Mouse (Mus musculus) forebrain, embryonic 13.5 days (tissue): Measurements from ENCODE around the gene Crybb2. TPM values are rescaled to one million over a fixed set of nuclear protein-coding genes. Genes with fewer than 3 reads are reported as not detected.

ENCODE experiments used
- ATAC-seq: fragments of 200-750 bp; cut with Nextera tagmentation; 2 replicates; pipeline ENCODE4 v1.8.0; 2017
- H3K27ac ChIP-seq: fragments of 300-500 bp; sonication (generic); 2 replicates; pipeline ENCODE4 v1.5.1; 2015; ENCODE audit warnings: inconsistent platforms, mild to moderate bottlenecking, moderate library complexity
- H3K27me3 ChIP-seq: fragments of 300-500 bp; sonication (generic); 2 replicates; pipeline ENCODE4 v1.6.1; 2015; ENCODE audit warnings: mild to moderate bottlenecking, inconsistent platforms
- H3K36me3 ChIP-seq: fragments of 300-500 bp; sonication (generic); 2 replicates; pipeline ENCODE4 v1.6.1; 2015; ENCODE audit warnings: mild to moderate bottlenecking, inconsistent platforms; ENCODE audit not compliant: poor library complexity, severe bottlenecking
- H3K4me1 ChIP-seq: fragments of 300-500 bp; sonication (generic); 2 replicates; pipeline ENCODE4 v1.6.1; 2015; ENCODE audit warnings: inconsistent platforms
- H3K4me2 ChIP-seq: fragments of 300-500 bp; sonication (generic); 2 replicates; pipeline ENCODE4 v1.6.1; 2015; ENCODE audit warnings: inconsistent platforms, mild to moderate bottlenecking, moderate library complexity
- H3K4me3 ChIP-seq: fragments of 300-500 bp; sonication (generic); 2 replicates; pipeline ENCODE4 v1.5.1; 2015; ENCODE audit warnings: mild to moderate bottlenecking, inconsistent platforms
- H3K9ac ChIP-seq: fragments of 300-500 bp; sonication (generic); 2 replicates; pipeline ENCODE4 v1.6.1; 2015; ENCODE audit warnings: mild to moderate bottlenecking, inconsistent platforms
- H3K9me3 ChIP-seq: fragments of 300-500 bp; sonication (generic); replicated peaks from 2 replicates; pipeline ENCODE4 v1.6.1; 2016; ENCODE audit warnings: inconsistent platforms
- WGBS: fragments of 180-500 bp; shearing (Covaris S2); methylation state at CpG from one replicate; pipeline ENCODE4 v1.1.7; 2015; 5-methylcytosine and 5-hydroxymethylcytosine counted together
- polyA plus RNA-seq: library from polyadenylated mRNA; unstranded; fragments of >200 nt; fragmentation: Nextera tagmentation; extraction: Ambion mirVana; gene quantifications from 2 replicates; pipeline ENCODE4 v1.2.1, GENCODE M21; 2015

Crybb2 gene
- polyA plus RNA-seq, 1 experiment from 2014 or later = not detected

GRCm38 (mm10) chr5:113106594-113106993 is 36.7 kb upstream of the Crybb2 start:
- Histone ChIP-seq H3K27me3 (no peaks in the 10 kb centered on the region), H3K4me1 (peaks cover 31% of the 10 kb centered on the region), H3K4me2 (no peak overlapping the region), H3K9me3 (no peaks in the 10 kb centered on the region), H3K4me3 (no peak overlapping the region), H3K36me3 (no peaks in the 10 kb centered on the region), H3K27ac (no peak overlapping the region), H3K9ac (no peak overlapping the region)
- 88% methylated on average over 7 of the region's 7 CpGs for WGBS
- ATAC-seq = no peak

GRCm38 (mm10) chr5:113105481-113105880 is 35.6 kb upstream of the Crybb2 start:
- Histone ChIP-seq H3K27ac (no peak overlapping the region), H3K4me2 (no peak overlapping the region), H3K9ac (no peak overlapping the region), H3K36me3 (no peaks in the 10 kb centered on the region), H3K27me3 (no peaks in the 10 kb centered on the region), H3K9me3 (no peaks in the 10 kb centered on the region), H3K4me1 (peaks cover 27% of the 10 kb centered on the region), H3K4me3 (no peak overlapping the region)
- 96% methylated on average over 4 of the region's 4 CpGs for WGBS
- ATAC-seq = no peak

- Histone ChIP-seq H3K36me3 (no peaks in the 10 kb centered on the region), H3K27me3 (no peaks in the 10 kb centered on the region), H3K4me1 (peaks cover 27% of the 10 kb centered on the region), H3K4me2 (no peak overlapping the region), H3K4me3 (no peak overlapping the region), H3K27ac (no peak overlapping the region), H3K9me3 (no peaks in the 10 kb centered on the region), H3K9ac (no peak overlapping the region)
- 88% methylated on average over 9 of the region's 9 CpGs for WGBS
- ATAC-seq = no peak
Observed at GRCm38 (mm10) chr5:113105035-113105434, 35.1 kb upstream of the Crybb2 start.

- Histone ChIP-seq H3K9me3 (no peaks in the 10 kb centered on the region), H3K4me2 (no peak overlapping the region), H3K4me1 (peaks cover 16% of the 10 kb centered on the region), H3K4me3 (no peak overlapping the region), H3K36me3 (0 out of 2 replicates have a peak, but pooled peaks cover 1% of the 10 kb centered on the region), H3K27me3 (no peaks in the 10 kb centered on the region), H3K27ac (no peak overlapping the region), H3K9ac (no peak overlapping the region)
- ATAC-seq = no peak
- 46% methylated on average over 7 of the region's 7 CpGs for WGBS
Observed at GRCm38 (mm10) chr5:113102455-113102854, 32.5 kb upstream of the Crybb2 start.

- WGBS = 84% methylated on average over 10 of the region's 10 CpGs
- Histone ChIP-seq H3K4me3 (no peak overlapping the region), H3K9ac (no peak overlapping the region), H3K9me3 (no peaks in the 10 kb centered on the region), H3K27me3 (no peaks in the 10 kb centered on the region), H3K36me3 (0 out of 2 replicates have a peak, but pooled peaks cover 6% of the 10 kb centered on the region), H3K27ac (no peak overlapping the region), H3K4me2 (no peak overlapping the region), H3K4me1 (peaks cover 16% of the 10 kb centered on the region)
- ATAC-seq = no peak
Observed at GRCm38 (mm10) chr5:113101457-113101856, 31.5 kb upstream of the Crybb2 start.

- Histone ChIP-seq H3K36me3 (peaks cover 11% of the 10 kb centered on the region; the same call in 1 of the 2 replicates), H3K9ac (no peak overlapping the region), H3K4me1 (peaks cover 16% of the 10 kb centered on the region), H3K4me3 (no peak overlapping the region), H3K9me3 (no peaks in the 10 kb centered on the region), H3K27me3 (no peaks in the 10 kb centered on the region), H3K27ac (no peak overlapping the region), H3K4me2 (no peak overlapping the region)
- WGBS = 92% methylated on average over 11 of the region's 11 CpGs
- ATAC-seq = no peak
Observed at GRCm38 (mm10) chr5:113100422-113100821, 30.5 kb upstream of the Crybb2 start.

- Histone ChIP-seq H3K9me3 (no peaks in the 10 kb centered on the region), H3K36me3 (peaks cover 17% of the 10 kb centered on the region; the same call in 1 of the 2 replicates), H3K9ac (no peak overlapping the region), H3K27ac (no peak overlapping the region), H3K4me2 (no peak overlapping the region), H3K4me3 (no peak overlapping the region), H3K4me1 (peaks cover 16% of the 10 kb centered on the region), H3K27me3 (no peaks in the 10 kb centered on the region)
- 38% methylated on average over 1 of the region's 1 CpGs for WGBS
- ATAC-seq = peak; percentile 48; the same call in 1 of the 2 replicates
Observed at GRCm38 (mm10) chr5:113099546-113099945, 29.6 kb upstream of the Crybb2 start.

- Histone ChIP-seq H3K4me2 (no peak overlapping the region), H3K4me1 (peaks cover 12% of the 10 kb centered on the region), H3K4me3 (no peak overlapping the region), H3K27me3 (no peaks in the 10 kb centered on the region), H3K27ac (no peak overlapping the region), H3K9ac (no peak overlapping the region), H3K9me3 (no peaks in the 10 kb centered on the region), H3K36me3 (peaks cover 24% of the 10 kb centered on the region; the same call in 1 of the 2 replicates)
- no peak for ATAC-seq
- WGBS = 94% methylated on average over 17 of the region's 17 CpGs
Observed at GRCm38 (mm10) chr5:113097551-113097950, 27.6 kb upstream of the Crybb2 start.

GRCm38 (mm10) chr5:113095456-113095855 is 25.5 kb upstream of the Crybb2 start:
- no peak for ATAC-seq
- H3K9me3 ChIP-seq = no peaks in the 10 kb centered on the region
- H3K4me1 ChIP-seq = no peaks in the 10 kb centered on the region
- no peak overlapping the region for H3K27ac ChIP-seq
- no peak overlapping the region for H3K4me3 ChIP-seq
- no peak overlapping the region for H3K9ac ChIP-seq
- H3K4me2 ChIP-seq = no peak overlapping the region
- H3K36me3 ChIP-seq = peaks cover 37% of the 10 kb centered on the region; the same call in 1 of the 2 replicates
- WGBS = 94% methylated on average over 18 of the region's 18 CpGs
- H3K27me3 ChIP-seq = no peaks in the 10 kb centered on the region

GRCm38 (mm10) chr5:113092406-113092805 is 22.5 kb upstream of the Crybb2 start:
- Histone ChIP-seq H3K36me3 (peaks cover 48% of the 10 kb centered on the region), H3K4me2 (no peak overlapping the region), H3K27me3 (no peaks in the 10 kb centered on the region), H3K27ac (no peak overlapping the region), H3K4me1 (no peaks in the 10 kb centered on the region), H3K9ac (no peak overlapping the region), H3K4me3 (no peak overlapping the region), H3K9me3 (no peaks in the 10 kb centered on the region)
- ATAC-seq = no peak
- WGBS = 84% methylated on average over 7 of the region's 7 CpGs

GRCm38 (mm10) chr5:113091162-113091561 is 21.2 kb upstream of the Crybb2 start:
- no peak for ATAC-seq
- Histone ChIP-seq H3K4me3 (no peak overlapping the region), H3K36me3 (peaks cover 44% of the 10 kb centered on the region), H3K27me3 (no peaks in the 10 kb centered on the region), H3K27ac (no peak overlapping the region), H3K9ac (no peak overlapping the region), H3K9me3 (no peaks in the 10 kb centered on the region), H3K4me1 (0 out of 2 replicates have a peak, but pooled peaks cover 7% of the 10 kb centered on the region), H3K4me2 (no peak overlapping the region)
- 57% methylated on average over 5 of the region's 5 CpGs for WGBS

GRCm38 (mm10) chr5:113090750-113091149 is 20.8 kb upstream of the Crybb2 start:
- ATAC-seq = no peak
- Histone ChIP-seq H3K4me2 (no peak overlapping the region), H3K4me1 (0 out of 2 replicates have a peak, but pooled peaks cover 12% of the 10 kb centered on the region), H3K27me3 (no peaks in the 10 kb centered on the region), H3K27ac (no peak overlapping the region), H3K36me3 (peaks cover 42% of the 10 kb centered on the region), H3K4me3 (no peak overlapping the region), H3K9ac (no peak overlapping the region), H3K9me3 (no peaks in the 10 kb centered on the region)
- 94% methylated on average over 11 of the region's 11 CpGs for WGBS

- Histone ChIP-seq H3K4me2 (no peak overlapping the region), H3K9ac (no peak overlapping the region), H3K4me1 (0 out of 2 replicates have a peak, but pooled peaks cover 13% of the 10 kb centered on the region), H3K27me3 (no peaks in the 10 kb centered on the region), H3K27ac (no peak overlapping the region), H3K36me3 (peaks cover 37% of the 10 kb centered on the region), H3K4me3 (no peak overlapping the region), H3K9me3 (no peaks in the 10 kb centered on the region)
- no peak for ATAC-seq
- 94% methylated on average over 24 of the region's 24 CpGs for WGBS
Observed at GRCm38 (mm10) chr5:113090077-113090690, 20.3 kb upstream of the Crybb2 start.
